Mouse (Mus musculus): ENCODE data around the gene Gm37240.
"Not testable (repeated sequence)": the region's sequence is repeated elsewhere in the genome, so short reads cannot be mapped to it uniquely, and the experiment has no call there.

The Gm37240 gene

DNA sequence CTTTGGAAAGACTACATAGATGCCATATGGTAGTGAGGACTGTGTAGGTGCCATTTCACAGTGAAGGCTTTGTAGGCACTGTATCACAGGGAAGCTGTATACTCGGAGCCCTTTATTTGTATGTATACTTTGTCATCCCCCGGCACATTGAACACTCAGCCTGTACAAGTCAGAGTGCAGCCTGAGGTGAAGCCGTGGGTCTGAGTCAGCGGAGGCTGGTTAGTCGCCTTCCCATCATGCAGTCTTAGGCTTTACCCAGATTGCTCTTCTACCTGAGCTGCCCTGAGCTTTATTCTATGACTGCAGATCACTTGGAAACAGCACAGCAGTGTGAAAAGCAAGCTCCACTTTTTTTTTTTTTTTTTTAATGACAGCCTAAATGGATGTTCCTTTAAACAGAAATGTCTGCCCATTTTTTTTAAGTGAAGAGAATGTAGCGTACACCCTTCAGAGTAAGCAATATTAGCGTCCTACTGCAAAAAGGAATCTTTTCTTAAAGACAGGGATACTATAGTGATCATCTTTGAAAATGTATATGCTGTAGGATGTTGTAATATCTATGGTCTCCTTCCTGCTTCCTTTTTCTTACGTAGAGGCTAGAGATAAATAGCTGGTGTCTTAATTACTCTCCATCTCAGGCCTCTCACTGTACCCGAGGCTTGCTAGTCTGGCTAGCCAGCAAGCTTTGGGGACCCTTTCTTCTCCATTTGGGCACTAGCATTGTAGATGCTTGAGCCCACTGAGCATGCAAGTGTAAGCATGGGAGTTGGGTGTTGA is 969.2 kb downstream of the Gm37240 start:
- in situ Hi-C loops (cut with MboI, MseI), result no loop called here

DNA sequence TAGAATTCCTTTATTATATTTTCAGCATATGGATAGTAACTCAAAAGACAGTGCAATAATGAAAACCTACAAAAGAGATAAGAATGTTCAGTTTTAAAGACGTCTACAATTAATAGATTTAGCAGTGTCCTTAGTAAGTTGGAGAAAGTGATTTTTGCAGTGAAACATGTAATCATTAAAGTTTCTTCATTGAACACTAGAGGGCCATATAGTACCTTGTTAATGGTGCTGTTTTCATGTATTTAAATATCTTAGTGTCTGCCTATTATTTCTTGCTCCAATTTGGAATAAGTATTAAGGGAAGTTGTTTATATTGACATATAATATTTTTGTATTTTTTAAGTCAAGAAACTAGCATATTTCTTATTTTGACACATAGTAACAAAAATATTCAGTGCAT is 973.0 kb downstream of the Gm37240 start:
- in situ Hi-C loops (cut with MboI, MseI), result no loop called here

DNA sequence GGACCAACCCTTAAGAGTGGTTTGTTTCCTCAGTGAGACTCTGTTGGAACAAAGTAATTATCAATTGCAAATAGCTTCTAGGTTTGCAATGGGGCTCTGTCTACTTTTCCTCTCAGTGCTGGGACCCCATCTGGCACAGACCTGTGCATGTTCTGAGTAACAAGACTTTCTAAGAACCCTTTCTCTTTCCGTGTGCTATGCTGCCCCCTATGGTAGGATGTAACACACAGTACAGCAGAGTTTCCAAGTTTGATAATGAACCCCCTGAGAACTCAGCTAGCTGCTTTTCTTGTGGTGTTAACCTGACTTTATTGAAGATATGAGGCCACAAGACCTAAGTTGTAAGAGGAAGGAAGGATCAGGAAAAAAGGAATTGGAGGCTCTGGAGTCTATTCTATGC is 980.8 kb downstream of the Gm37240 start:
- in situ Hi-C loops (cut with MboI, MseI), result no loop called here

DNA sequence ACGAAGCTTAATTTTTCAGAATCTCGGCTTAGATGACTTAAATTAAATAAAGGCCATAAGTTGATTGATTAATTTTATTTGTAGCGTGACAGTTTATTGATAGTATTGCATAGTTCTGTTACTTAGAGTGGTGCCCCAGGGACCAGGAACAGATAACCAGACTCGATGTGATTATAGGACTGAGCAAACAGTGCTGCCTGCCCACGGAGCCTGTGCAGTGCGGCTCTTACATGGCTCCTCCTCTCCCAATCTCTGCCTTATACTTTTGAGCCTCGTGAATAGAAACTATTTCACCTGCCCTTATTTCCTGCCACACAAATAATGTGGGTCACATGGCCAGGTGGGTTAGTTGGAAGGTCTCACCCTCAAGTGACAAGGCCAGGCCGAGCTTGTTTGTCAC is 989.4 kb downstream of the Gm37240 start:
- in situ Hi-C loops (cut with MboI, MseI), result no loop called here

DNA sequence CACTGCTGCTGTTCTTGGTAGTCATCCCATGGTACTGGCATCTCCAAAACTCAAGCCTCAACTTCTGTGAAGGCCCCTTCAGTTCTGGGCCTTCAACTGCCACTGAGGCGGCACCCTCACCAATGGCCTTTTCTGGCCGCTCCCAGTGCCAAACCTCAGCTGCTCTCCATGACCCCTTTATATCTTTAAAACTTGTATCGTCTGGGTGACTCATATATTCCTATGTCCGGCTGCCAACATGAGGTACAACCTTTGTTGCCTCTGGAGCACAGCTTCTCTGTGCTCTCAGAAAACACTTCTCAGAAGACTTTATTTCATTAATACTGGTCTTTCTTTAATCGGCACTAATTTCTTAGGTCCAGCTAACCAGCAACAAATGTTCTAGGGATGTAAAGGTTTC is 996.3 kb downstream of the Gm37240 start:
- in situ Hi-C loops (cut with MboI, MseI), result no loop called here

DNA sequence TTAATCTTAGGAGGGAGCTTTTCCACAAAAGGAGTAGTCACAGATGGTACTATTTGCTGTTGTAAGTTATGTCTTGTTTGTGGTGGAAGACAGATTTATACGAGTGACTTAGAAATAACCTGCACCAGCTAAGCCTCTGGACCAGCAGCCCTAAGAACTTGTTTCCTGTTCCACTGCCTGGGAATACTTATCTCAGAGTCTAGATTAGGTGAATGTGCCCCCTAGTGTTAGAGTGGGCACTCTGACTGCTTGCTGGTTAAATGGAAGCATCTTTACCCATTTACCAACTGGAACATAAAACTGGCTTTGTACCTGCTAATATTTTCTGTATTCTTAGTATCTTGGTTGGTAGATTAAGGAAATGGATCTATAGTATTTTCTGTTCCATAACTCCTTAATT is 997.7 kb downstream of the Gm37240 start:
- in situ Hi-C loops (cut with MboI, MseI), result no loop called here

DNA sequence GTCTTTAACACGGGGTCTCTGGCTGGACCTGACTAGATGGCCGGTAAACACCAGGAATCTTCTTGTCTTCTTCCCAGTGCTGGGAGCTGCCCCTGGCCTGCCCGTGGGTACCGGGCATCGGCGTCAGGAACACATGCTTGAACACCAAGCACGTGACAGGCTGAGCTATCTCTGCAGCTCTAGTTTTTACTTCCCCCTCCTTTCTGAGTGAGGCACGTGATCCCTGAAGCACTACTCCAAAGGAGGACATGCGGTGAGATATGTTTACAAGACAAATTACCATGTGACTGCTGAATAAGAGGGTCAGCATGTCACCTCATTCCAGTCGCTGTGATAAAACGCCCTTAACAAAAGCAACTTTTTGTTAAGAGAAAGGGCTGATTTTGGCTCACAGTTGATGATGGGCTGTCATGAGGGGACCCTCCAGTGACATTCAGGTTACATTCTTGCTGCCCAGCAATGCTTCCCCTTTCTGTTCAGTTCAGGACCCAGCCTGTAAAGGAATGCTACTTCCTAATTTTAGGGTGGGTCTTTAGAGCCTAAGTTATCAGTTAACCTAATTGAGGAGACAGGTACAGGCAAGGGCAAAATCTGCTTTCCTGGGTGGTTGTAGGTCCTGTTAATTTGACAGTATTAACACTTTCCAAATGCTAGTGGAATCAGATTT is 1003.4 kb downstream of the Gm37240 start:
- in situ Hi-C loops (cut with MboI, MseI), result no loop called here

DNA sequence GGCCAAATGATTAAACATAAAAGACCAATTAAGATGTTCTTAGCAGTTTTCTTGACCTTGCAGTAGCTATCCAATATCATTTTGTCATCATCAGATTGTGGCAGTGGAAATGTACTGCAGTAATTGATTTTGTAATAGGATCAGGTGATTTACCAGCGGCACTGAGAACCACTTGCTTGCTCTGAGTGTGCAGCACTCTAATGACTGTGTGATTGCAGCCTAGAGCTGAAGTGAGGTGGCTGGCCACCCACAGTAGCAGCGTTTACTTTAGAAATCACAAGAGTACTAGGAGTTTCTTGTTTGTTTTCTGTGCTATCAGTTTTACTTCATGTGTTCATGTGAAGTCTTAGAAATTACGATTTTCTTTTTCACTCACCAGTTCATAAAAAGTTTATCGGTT is 1011.1 kb downstream of the Gm37240 start:
- in situ Hi-C loops (cut with MboI, MseI), result no loop called here

DNA sequence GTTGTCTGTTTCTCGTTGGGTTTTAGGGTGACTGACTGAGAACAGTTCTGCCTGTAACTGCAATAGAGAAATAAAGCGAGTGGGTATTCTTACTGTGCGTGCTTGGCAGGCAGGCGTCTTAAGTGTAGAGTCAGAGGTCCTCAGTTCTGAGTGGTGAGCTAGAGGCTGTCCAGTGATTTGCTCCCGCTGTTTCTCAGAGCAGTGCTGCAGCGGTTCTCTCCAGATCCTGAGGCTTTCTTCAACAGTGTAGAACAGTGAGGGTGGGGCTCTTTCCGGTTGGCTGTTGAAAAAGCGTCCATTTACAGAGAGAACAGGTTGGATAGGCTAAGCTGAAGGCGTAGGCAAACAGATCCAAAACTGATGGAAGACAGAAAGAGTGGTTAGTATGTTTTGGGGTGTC is 1012.0 kb downstream of the Gm37240 start:
- in situ Hi-C loops (cut with MboI, MseI), result no loop called here

DNA sequence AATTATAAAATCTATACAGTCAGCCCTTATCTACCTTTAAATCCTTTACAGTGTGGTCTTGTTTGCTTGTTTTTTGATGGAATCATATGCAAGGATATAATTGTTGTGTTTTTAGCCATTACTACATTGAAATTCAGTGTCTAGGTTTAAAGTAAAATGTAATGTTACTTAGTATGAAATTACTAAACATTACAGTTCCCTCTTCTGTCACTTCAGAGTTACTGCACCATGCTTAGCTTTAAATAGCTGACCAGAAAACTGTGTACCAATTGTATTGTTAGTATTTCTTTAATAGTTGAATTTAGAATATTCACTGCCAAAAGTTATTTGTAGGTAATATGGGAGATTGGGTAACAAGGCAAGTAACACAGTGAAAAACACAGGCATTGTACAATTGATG is 1017.2 kb downstream of the Gm37240 start:
- in situ Hi-C loops (cut with MboI, MseI), result no loop called here

DNA sequence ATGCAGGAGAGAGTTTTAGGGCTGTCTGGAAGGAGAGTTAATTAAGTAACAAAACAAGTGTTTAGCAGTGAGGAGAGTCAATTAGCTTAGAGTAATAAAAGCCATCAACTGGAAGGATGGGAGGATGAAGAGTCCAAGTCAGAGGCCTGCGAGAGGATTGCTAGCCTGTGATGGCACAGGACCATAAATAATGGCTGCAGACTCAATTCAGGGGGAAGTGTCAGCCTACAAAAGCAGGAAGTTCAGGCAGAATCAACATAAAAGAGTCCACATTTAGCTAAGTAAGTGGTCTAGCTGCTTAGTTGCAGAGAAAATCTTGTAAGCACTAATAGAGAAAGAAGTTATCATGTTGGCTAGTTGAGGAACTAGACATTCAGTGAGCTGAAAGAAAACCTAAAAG is 1019.3 kb downstream of the Gm37240 start:
- in situ Hi-C loops (cut with MboI, MseI), result no loop called here

DNA sequence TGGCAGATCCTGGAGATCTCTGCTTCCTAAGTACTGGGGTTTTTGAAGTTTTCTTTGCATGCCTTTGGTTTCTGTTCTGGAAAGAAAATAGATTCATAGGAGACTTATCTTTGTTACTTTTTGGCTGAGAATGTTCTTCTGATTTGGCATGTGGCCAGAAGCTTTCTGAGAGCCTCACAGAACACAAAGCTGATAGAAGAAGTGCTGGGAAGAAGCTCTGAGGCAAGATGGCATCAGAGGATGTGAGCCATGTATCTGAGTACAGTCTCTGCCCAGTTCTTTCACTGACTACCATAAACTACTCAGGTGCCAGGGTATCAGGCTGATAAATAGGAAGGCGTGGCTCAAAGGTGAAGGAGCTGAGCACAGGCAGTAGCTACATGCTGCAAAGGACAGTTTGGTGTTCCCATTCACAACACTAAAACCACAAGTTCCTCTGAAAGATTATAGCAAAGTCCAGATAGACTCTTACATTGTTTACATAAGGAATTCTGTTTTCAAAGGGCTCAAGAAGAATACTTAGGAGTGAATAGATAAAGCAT is 1019.8 kb downstream of the Gm37240 start:
- in situ Hi-C loops (cut with MboI, MseI), result no loop called here

DNA sequence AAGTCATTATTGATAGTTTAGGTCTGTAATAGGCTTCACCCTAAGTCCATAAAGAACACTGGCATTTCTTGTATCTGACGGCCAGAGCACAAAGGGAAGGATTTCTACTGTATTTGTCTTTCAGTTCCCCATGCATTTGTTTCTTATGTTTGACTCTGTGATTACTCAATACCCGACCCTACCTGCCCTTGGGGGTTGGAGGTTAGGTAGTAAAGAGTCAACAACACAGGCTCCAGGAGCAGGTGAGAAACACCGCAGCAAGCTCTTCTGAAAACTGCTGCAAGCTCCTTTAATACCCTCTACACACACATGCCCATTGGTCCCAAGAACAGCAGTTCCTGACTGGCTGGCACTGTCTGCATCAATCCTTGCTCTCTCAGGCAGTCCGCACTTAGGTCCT is 1020.5 kb downstream of the Gm37240 start:
- in situ Hi-C loops (cut with MboI, MseI), result no loop called here

DNA sequence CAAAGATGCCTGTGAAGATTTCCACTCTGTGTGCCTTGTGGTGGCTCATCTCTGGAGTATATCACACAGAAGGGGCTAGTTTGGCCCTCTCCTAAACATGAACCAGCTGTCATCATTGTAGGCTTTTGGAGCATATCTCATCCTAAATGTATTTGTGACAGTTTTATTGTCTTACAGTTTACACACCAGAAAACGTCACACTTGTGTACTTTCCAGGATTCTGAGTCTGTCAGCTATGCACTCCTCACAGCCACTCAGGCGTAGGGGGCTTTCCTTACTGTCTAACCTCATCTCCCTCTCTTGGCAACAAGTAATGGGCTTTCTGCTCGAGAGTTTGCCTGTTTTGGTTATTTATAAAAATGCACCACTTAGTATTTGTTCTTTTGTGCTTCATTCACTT is 1021.6 kb downstream of the Gm37240 start:
- in situ Hi-C loops (cut with MboI, MseI), result no loop called here

DNA sequence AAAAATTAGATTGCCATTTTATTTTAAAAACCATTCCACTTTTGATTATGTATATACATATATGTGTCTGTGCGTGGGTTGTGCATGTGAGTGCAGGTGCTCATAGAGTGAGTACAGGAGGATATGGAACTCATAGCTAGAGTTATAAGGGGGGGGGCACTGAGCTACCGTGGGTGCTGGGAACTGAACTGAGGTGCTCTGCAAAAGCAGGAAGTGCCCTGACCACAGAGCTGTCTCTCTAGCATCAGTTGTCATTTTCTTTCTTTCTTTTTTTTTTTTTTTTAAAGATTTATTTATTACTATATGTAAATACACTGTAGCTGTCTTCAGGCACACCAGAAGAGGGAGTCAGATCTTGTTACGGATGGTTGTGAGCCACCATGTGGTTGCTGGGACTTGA is 1025.5 kb downstream of the Gm37240 start:
- in situ Hi-C loops (cut with MboI, MseI), result not testable (repeated sequence)

DNA sequence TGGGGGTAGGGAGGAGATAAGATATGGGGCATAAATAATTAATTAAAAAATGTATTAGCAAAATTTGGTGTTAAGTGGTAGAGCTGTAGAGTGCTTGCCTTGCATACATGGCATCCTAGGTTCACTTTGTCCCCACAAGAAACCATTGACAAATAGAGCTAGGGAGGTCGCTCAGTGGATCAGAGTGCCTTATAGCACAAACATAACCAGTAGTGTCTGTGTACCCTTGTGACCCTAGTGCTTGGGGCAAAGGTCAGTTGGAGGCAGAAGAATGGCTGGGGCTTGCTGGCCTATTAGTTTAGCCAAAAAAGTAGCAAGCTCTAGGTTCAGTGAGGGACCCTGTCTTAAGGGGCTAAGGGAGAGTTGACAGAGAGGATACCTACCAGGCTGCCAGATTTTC is 1026.6 kb downstream of the Gm37240 start:
- in situ Hi-C loops (cut with MboI, MseI), result no loop called here

DNA sequence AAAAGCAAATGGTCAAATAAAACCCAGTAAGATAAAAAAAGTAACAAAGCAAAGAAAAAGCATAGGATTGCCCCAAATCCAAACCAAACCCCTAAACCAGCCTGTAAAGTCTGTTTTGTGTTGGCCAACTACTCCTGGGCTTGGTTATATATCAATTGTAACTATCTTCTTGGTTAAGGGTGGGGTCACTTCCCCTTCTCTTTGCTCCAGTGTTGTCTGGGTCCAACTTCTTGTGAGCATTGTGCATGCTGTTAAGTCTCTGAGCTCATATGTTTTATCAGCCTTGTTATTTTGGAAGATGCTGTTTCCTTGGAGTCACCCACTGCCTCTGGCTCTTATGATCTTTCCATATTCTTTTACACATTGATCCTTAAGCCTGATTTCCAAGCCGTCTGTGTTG is 1032.9 kb downstream of the Gm37240 start:
- in situ Hi-C loops (cut with MboI, MseI), result no loop called here

DNA sequence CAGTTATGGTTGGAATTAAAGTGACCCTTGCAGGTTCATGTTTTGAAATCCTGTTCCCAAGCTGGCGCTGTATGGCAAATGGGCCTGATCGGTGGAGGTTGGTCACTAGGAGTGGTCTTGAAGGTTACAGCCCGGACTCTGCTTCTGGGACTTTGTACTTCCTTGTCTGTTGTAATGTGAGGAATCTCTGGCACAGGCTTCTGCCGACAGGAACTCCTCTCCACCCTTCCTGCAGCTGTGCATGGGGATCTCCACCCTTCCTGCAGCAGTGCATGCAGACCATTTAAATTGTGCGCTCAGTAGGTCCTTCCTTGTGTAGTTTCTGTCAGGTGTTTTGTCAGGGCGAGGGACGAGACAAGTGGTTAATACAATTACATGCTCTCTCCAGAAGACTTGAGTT is 1034.4 kb downstream of the Gm37240 start:
- in situ Hi-C loops (cut with MboI, MseI), result no loop called here

DNA sequence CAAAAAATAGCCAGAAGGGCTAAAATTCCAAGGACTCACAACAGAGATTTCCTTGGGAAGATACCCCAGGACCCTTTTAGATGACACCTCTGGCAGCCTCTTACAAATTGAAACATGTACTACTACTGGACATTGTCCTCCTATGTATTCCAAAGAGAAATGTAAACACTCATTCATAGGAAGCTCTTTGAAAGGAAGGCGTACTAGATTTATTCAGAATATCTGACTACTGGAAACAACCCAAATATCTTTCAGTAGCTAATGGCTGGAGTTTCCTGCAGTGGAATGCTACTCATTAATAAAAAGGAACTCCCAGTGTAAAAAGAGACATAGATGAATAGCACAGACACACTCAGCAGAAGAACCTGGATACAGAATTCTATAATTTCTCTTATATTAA is 1035.5 kb downstream of the Gm37240 start:
- in situ Hi-C loops (cut with MboI, MseI), result no loop called here

DNA sequence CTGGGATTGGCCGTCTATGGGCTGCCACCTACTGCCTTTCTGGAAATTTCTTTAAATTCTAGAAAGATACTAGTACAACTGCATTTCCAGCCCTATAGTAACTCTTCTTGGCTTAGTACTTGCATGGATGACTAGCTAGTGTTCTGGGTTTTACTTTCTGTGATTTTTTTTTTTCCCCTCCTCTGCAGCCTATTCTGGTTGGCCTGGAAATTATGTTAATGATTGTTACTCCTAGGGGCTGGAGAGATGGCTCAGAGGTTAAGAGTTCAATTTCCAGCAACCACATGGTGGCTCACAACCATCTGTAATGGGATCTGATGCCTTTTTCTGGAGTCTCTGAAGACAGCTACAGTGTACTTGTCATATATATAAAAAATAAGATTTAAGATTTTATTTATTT is 1036.9 kb downstream of the Gm37240 start:
- in situ Hi-C loops (cut with MboI, MseI), result no loop called here

DNA sequence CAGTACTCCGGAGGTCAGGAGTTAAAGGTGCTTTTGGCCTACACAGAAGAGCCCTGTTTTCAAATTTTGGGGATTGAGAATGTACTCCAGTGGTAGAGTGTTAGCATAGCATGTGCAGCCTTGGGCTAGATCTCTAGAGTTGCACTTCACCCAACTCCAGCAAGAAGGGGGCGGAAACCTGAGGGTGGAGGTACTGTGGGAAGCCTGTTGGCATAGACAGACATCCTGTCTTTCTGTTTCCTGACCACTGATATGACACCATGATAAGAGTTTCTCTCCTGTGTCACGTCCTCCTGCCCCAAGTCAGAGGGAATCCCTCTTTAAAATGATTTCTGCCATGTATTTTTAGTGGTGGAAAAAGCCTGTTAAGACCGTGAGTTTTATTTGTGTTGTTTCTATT is 1038.5 kb downstream of the Gm37240 start:
- in situ Hi-C loops (cut with MboI, MseI), result no loop called here

DNA sequence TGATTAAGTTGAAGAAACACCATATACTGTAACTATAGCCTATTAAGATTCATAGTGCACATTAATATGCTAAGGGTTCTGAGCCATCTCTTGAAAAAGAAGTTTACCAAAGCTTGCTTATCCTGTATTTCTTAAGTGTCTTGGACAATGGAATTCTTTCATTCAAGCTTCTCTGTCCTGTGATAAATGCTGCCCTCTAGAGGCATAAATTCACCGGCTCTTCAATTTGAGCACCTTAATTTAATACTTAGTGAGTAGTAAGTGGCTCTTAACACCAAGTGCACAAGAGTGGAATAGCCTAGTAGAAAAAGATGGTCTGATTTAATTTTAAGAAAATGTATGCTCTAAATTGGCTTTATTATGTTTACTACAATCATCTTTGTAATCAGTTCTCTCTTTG is 1043.7 kb downstream of the Gm37240 start:
- in situ Hi-C loops (cut with MboI, MseI), result no loop called here

DNA sequence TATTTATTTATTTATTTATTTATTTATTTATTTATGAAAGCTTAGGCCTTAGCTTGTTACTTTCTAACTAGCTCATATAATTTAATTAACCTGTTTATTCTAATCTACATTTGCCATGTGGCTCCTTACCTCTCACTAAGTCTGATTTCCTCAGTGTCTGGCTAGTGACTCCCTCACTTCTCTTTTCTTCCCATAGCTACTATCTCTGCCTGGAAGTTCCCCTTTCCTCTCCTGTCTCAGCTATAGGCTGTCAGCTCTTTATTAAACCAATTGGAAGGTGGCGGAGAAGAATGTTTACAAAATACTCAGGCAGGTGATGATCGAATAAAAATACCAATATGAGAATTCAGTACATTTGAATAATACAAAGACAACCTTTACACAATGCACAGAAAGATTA is 1044.5 kb downstream of the Gm37240 start:
- in situ Hi-C loops (cut with MboI, MseI), result no loop called here
